Mouse (Mus musculus) thymus, postnatal 0 days (tissue): ENCODE results near the gene Dld. TPM values are rescaled to one million over a fixed set of nuclear protein-coding genes. Genes with fewer than 3 reads are reported as not detected.

Experiments used
- DNase-seq: peaks from one replicate; pipeline ENCODE4 v3.0.0-alpha.2; 2015; ENCODE audit warnings: low spot score
- polyA plus RNA-seq: library from polyadenylated mRNA; unstranded; fragments of >200 nt; fragmentation: Nextera tagmentation; extraction: Ambion mirVana; gene quantifications from 2 replicates; pipeline ENCODE4 v1.2.1, GENCODE M21; 2015

The Dld gene
- polyA plus RNA-seq, 1 experiment from 2014 or later = 115 TPM

DNA sequence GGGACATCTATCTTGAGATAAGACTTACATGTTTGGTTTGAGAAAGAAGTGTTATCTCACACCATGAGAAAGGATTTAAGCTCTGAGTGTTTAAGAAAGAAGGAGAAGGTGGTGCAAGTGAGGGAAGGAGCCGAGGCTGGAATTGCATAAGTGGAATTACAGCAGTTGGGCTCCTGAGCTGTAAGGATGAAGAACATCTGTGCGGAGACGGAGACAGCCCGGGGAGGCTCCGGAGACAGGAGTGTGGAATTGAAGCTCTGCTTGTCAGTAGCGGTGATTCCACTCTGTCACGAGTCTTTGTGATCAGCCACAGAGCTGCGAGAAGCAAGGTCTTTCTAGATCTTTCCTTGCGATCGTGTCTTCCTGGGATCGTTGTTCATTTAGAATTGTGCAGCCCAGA, 56.3 kb downstream of the Dld start:
- DNase-seq = no peak

DNA sequence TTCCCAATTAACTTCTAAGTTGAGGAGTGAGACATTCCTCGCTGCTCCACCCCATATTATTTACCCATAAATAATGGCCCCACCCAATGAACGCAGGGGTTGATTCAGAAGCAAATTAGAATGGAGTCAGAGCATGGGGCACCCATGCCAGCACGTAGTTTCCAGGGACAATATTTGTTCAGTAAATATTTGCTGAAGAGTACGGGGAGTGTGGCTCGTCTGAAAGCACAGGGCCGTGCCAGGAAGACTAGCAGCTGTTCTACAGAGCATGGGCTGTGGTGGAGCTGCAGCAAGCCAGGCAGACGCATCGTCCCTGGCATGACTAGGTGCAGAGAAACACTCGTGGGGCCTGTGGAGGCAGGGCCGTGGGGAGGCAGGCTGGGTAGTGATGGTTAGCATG, 56.7 kb downstream of the Dld start:
- DNase-seq = no peak

DNA sequence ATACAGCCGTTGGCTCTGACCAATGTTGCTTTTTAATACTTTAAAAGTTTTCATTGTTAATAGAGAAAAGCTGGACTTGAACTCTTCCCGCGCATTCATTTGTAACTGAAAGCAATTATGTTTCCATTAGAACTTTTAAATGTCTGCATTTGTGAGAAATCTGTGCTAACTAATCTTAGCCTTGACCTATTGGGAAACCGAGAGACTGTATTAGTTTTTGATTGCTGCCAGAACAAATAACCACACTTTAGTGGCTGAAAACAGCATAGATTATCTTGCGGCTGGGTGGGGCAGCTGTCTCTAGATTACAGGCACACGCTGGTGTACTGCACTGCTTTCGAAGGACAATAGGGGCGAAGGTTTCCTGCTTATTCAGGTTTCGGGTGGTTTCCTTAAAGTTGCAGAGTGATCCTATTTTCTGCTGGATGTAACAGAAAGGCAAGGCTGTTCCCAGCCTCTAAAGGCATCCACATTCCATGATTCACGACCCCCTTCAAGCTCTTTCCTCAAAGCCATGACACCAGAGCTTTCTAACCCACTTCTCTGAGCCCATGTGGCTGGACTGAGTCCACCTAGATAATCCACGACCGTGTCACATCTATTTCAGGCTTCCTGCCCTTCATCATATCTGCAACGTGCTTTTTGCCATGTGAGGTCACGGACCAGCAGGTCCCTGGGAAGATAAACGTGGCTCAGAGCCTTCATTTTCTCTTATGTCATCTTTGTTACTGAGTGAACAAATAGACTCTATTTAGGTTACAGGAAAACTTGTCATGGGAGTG, 57.7 kb downstream of the Dld start:
- DNase-seq = no peak

DNA sequence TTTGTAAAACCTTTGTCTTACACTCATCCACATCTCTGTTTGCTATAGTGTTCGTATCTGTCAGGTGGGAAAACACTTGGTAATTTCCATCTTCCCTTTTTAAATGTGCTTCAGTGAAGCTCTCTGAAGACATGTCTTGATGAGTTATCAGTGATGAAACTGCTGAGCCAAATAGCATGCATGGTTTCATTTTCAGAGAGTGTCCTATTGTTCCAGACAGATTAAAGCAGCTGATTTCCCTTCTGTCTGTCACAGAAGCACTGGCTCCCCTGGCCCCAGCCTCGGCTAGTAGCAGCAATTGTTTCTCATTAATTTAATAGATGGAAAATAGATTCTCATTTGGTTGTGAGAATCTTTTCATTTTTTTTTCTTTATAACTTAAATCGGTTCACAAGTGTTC, 60.3 kb downstream of the Dld start:
- DNase-seq = no peak

DNA sequence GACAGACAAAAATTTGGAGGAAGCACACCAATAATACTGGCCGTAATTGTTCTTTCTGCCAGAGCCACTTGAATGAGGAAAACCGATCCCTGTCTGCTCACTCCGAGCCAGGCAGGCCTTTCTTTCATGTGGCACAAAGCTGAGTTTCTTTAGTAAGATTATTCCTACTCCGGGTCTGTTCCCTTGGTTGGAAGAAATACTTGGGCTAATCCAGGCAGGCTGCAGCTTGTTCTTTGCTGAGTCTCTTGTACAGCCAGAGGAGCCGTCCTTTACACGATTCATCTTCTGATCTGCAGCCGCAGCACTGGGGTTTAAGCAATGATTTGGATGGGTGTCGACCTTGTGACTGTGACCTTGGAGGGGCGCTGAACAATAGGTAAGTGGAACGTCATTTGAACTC, 62.2 kb downstream of the Dld start:
- no peak for DNase-seq

DNA sequence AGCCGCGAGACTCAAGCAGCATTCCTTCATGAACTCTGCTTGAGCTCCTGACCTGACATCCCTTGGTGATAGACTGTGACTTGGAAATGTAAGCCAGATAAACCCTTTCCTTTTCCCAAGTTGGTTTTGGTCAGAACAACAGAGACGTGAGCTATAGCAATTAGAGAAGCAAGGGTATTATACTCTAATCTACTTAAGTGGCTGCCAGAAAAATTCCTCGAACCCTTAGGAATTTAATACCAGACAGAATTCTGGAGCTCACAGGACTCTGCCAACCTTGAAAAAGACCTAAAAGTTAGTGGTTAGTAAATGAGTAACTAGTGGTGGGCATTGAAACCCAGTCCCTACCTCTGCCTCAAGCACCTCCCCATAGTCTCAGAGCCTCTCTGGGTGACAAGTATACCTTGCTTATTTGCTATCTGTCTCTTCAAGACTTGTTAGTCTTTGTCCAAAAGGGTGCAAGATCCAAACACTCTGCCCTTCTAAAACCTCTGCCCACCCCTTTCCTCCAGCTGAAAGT, 67.6 kb downstream of the Dld start:
- DNase-seq = no peak

DNA sequence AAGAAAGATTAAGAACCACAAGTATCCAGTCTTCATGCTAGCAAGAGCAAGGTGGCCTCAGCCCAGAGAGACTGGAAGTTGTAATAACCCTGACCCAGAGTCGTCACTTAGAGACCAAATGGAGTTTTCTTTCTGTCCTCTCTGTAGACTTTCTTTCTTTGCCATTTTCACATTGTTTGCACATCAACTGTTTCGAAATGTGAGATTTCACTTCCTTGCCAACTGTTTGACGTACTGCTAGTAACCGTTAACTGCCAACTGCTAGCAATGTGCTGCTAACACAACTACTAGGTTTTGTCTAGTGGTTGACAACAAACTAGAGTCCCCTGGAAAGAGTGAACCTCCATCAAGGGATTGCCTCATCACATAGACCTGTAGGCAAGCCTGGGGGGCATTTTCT, 68.1 kb downstream of the Dld start:
- no peak for DNase-seq

DNA sequence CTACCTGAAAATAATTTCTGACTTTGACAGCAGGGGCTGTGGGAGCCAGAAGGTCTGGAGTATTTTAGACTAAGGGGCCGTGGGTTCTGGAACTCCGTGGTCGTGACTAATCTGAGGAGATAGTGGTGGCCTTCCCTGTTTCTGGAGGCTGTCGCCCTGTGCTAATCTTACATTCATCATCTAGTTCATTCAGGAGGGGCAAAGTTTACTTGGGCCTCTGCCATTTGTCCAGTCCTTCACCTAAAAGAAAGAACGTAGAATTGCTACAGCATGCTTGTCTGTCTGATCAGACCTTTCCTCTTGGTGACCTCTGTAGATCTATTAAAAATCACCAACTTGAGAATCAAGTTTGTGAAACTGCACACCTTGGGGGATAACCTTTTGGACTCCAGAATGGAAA, 69.0 kb downstream of the Dld start:
- DNase-seq = no peak

Other genes with a start within 250 kb of the Dld start
- gene Gm6993, start 110.7 kb downstream of the Dld start, polyA plus RNA-seq = not detected in 2 replicates
- gene Lamb1, start 86.2 kb downstream of the Dld start, polyA plus RNA-seq = 13.6 and 14.0 TPM in 2 replicates
- gene Slc26a3, start 39.4 kb upstream of the Dld start, polyA plus RNA-seq = not detected in 2 replicates
- 10.9 and 13.2 TPM in 2 replicates for gene Cbll1, start 148.2 kb upstream of the Dld start, polyA plus RNA-seq
- gene Slc26a4, start 208.5 kb upstream of the Dld start, polyA plus RNA-seq = 0.21 and 0.44 TPM in 2 replicates